ENCODE assay signal across 8 mouse cellular contexts in the genomic region with DNA sequence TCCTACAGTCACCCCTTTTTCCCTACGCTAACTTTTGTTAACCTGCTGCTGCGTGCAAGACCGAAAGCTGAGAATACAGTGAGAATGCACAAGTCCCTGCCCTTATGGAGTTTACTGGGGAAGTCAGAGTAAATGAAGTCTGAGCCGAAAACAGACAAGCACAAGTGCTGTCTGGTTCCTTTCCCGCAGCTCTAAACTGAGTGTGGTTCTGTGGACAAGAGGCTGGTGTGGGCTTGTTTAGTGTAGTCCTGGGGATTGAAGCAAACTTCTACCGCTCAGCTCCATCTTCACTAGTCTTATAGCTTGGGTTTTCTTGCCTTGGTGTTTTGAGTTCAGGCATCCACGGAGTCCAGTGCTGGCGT. TPM values are rescaled to one million over a fixed set of nuclear protein-coding genes. Genes with fewer than 3 reads are reported as not detected.
A peak's percentile ranks its signal among the peaks of the same experiment; 100 is the strongest.
DNase-seq lines count a peak whose midpoint lies in the region; ATAC-seq and TF ChIP-seq lines count a peak whose summit lies in the region.

No protein-coding gene starts in this region.

- 0 out of 2 replicates have a peak overlapping the region, but pooled peaks have one; percentile 13 for H3K4me3 ChIP-seq in kidney, postnatal 0 days (replicated peaks; ENCODE audit: low read depth, low read length)
- peak overlapping the region; percentile 100 for H3K4me3 ChIP-seq in embryonic facial prominence, embryonic 10.5 days
- H3K4me3 ChIP-seq in myocyte = peak overlapping the region; percentile 63

- H3K79me2 ChIP-seq in myocyte (ENCODE audit: control insufficient read depth, insufficient read depth) = peaks cover 41% of the 10 kb centered on the region

- H3K36me3 ChIP-seq in kidney, postnatal 0 days (ENCODE audit: insufficient read depth, low read length) = no peaks in the 10 kb centered on the region
- no peaks in the 10 kb centered on the region for H3K36me3 ChIP-seq in embryonic facial prominence, embryonic 10.5 days (replicated peaks)
- H3K36me3 ChIP-seq in myocyte (ENCODE audit: control insufficient read depth, insufficient read depth) = no peaks in the 10 kb centered on the region

- no peak for TF ChIP-seq CTCF in kidney, postnatal 0 days (IDR thresholded peaks at IDR 0.05; ENCODE audit: low read depth)

- WGBS in kidney, postnatal 0 days = 28% methylated on average over 8 of the region's 8 CpGs
- 44% methylated on average over 8 of the region's 8 CpGs for WGBS in embryonic facial prominence, embryonic 10.5 days

- no peak for TF ChIP-seq POLR2A in myocyte (IDR thresholded peaks at IDR 0.05; ENCODE audit: insufficient read length, low read depth)

- H3K4me2 ChIP-seq in kidney, postnatal 0 days (ENCODE audit: low read length) = peak overlapping the region; percentile 44
- peak overlapping the region; percentile 84 for H3K4me2 ChIP-seq in myocyte (ENCODE audit: low read depth)

- H3K27ac ChIP-seq in kidney, postnatal 0 days = peak overlapping the region; percentile 77
- peak overlapping the region; percentile 97 for H3K27ac ChIP-seq in embryonic facial prominence, embryonic 10.5 days (replicated peaks)

- ATAC-seq in kidney, postnatal 0 days (replicated peaks; ENCODE audit: low FRiP score, low read depth) = peak; percentile 25
- peak; percentile 7 for ATAC-seq in inflammation-experienced regulatory T-cells, adult 6 months

- H3K9ac ChIP-seq in kidney, postnatal 0 days (ENCODE audit: low read depth, low read length) = peak overlapping the region; percentile 44

- H3K27me3 ChIP-seq in kidney, postnatal 0 days (ENCODE audit: insufficient read depth, low read length) = no peaks in the 10 kb centered on the region
- no peaks in the 10 kb centered on the region for H3K27me3 ChIP-seq in embryonic facial prominence, embryonic 10.5 days (replicated peaks; ENCODE audit: low read depth, poor library complexity, severe bottlenecking)
- no peaks in the 10 kb centered on the region for H3K27me3 ChIP-seq in myocyte (ENCODE audit: control insufficient read depth, insufficient read depth, insufficient read length)

- peaks cover 20% of the 10 kb centered on the region; the same call in 1 of the 2 replicates for H3K4me1 ChIP-seq in kidney, postnatal 0 days (replicated peaks; ENCODE audit: insufficient read depth, low read length)
- H3K4me1 ChIP-seq in embryonic facial prominence, embryonic 10.5 days = peaks cover 41% of the 10 kb centered on the region

- DNase-seq in kidney, postnatal 0 days (ENCODE audit: low spot score) = no peak
- no peak for DNase-seq in kidney, adult 8-10 months
- no peak for DNase-seq in embryonic facial prominence, embryonic 10.5 days (ENCODE audit: low spot score)
- no peak for DNase-seq in cerebellum, adult 11 months
- no peak for DNase-seq in cerebellum, postnatal 10 days
- no peak for DNase-seq in adrenal gland, postnatal 10 days

- no peaks in the 10 kb centered on the region for H3K9me3 ChIP-seq in kidney, postnatal 0 days (replicated peaks; ENCODE audit: low read length)
- no peaks in the 10 kb centered on the region for H3K9me3 ChIP-seq in embryonic facial prominence, embryonic 10.5 days

- peak overlapping the region; percentile 98 for H3ac ChIP-seq in myocyte (ENCODE audit: control insufficient read depth, insufficient read length)

TF ChIP-seq in myocyte, 11 proteins besides CTCF, POLR2A, EP300 and RAD21:
- no peak for TF ChIP-seq USF1 (IDR thresholded peaks at IDR 0.05; ENCODE audit: low read depth)
- peak in 2 of 3 experiments; percentile 39 to 50 for TF ChIP-seq MYOD1 (IDR thresholded peaks at IDR 0.05; ENCODE audit: control insufficient read depth in 1 of 3, insufficient read length in 2 of 3, low read depth in 2 of 3)
- TF ChIP-seq MAX (IDR thresholded peaks at IDR 0.05; ENCODE audit: low read depth) = no peak
- TF ChIP-seq E2F4 (IDR thresholded peaks at IDR 0.05; ENCODE audit: insufficient read depth) = no peak
- TF ChIP-seq MYOG (IDR thresholded peaks at IDR 0.05; ENCODE audit: control insufficient read depth in 1 of 3, insufficient read depth in 1 of 3, insufficient read length in 2 of 3, low read depth in 2 of 3) = no peak
- no peak for TF ChIP-seq TCF3 (IDR thresholded peaks at IDR 0.05; ENCODE audit: insufficient read length, low read depth)
- no peak for TF ChIP-seq REST (IDR thresholded peaks at IDR 0.05; ENCODE audit: insufficient read depth, insufficient read length)
- TF ChIP-seq SRF (IDR thresholded peaks at IDR 0.05; ENCODE audit: control insufficient read depth, insufficient read length, low read depth) = no peak

RNA-seq across cellular contexts. Expression of a gene that starts 0.4 kb away (rescaled TPM):
- polyA plus RNA-seq in kidney, postnatal 0 days (2015; fragmentation: Nextera tagmentation; extraction: Ambion mirVana) = 61.4 and 73.3 TPM in 2 replicates
- 96.1 and 96.8 TPM in 2 replicates for polyA plus RNA-seq in embryonic facial prominence, embryonic 10.5 days (2016; fragmentation: Nextera tagmentation; extraction: Ambion mirVana)
- 10 to 100 TPM; 32.9 to 54.0 (median 51.8) TPM for polyA plus RNA-seq in inflammation-experienced regulatory T-cells, adult 6 months (2017; shearing (Covaris generic))
- 65.4 TPM for polyA plus RNA-seq in myocyte (2012; fragmentation: generic; extraction: Trizol)
- 10 to 100 TPM; 62.2 to 67.7 TPM for total RNA-seq in adrenal gland, postnatal 10 days (2021)

RNA-seq across cellular contexts. Expression of a gene that starts 18.5 kb away (rescaled TPM):
- 33.3 and 37.9 TPM in 2 replicates for polyA plus RNA-seq in kidney, postnatal 0 days (2015; fragmentation: Nextera tagmentation; extraction: Ambion mirVana)
- 69.0 and 69.9 TPM in 2 replicates for polyA plus RNA-seq in embryonic facial prominence, embryonic 10.5 days (2016; fragmentation: Nextera tagmentation; extraction: Ambion mirVana)
- 10 to 100 TPM; 33.6 to 38.9 (median 35.1) TPM for polyA plus RNA-seq in inflammation-experienced regulatory T-cells, adult 6 months (2017; shearing (Covaris generic))
- 46.9 TPM for polyA plus RNA-seq in myocyte (2012; fragmentation: generic; extraction: Trizol)
- total RNA-seq in adrenal gland, postnatal 10 days (2021) = 10 to 100 TPM; 32.1 to 34.6 TPM

Comparison
In these comparisons a context has a peak if more than half of its experiments do, and no peak if none do; other contexts are left out.
1. H3K4me3 ChIP-seq: peak in every context shown above with its lines; median percentile 100 in embryonic facial prominence, embryonic 10.5 days; 63 in myocyte; 13 in kidney, postnatal 0 days.